Mouse (Mus musculus) forebrain, embryonic 13.5 days (tissue): ENCODE measurements around the gene Hist1h4d. TPM values are rescaled to one million over a fixed set of nuclear protein-coding genes. Genes with fewer than 3 reads are reported as not detected.
A peak's percentile ranks its signal among the peaks of the same experiment; 100 is the strongest.

Source experiments
- ATAC-seq: fragments of 200-750 bp; cut with Nextera tagmentation; 2 replicates; pipeline ENCODE4 v1.8.0; 2017
- H3K27ac ChIP-seq: fragments of 300-500 bp; sonication (generic); 2 replicates; pipeline ENCODE4 v1.5.1; 2015; ENCODE audit warnings: inconsistent platforms, mild to moderate bottlenecking, moderate library complexity
- H3K27me3 ChIP-seq: fragments of 300-500 bp; sonication (generic); 2 replicates; pipeline ENCODE4 v1.6.1; 2015; ENCODE audit warnings: mild to moderate bottlenecking, inconsistent platforms
- H3K36me3 ChIP-seq: fragments of 300-500 bp; sonication (generic); 2 replicates; pipeline ENCODE4 v1.6.1; 2015; ENCODE audit warnings: mild to moderate bottlenecking, inconsistent platforms; ENCODE audit not compliant: poor library complexity, severe bottlenecking
- H3K4me1 ChIP-seq: fragments of 300-500 bp; sonication (generic); 2 replicates; pipeline ENCODE4 v1.6.1; 2015; ENCODE audit warnings: inconsistent platforms
- H3K4me2 ChIP-seq: fragments of 300-500 bp; sonication (generic); 2 replicates; pipeline ENCODE4 v1.6.1; 2015; ENCODE audit warnings: inconsistent platforms, mild to moderate bottlenecking, moderate library complexity
- H3K4me3 ChIP-seq: fragments of 300-500 bp; sonication (generic); 2 replicates; pipeline ENCODE4 v1.5.1; 2015; ENCODE audit warnings: mild to moderate bottlenecking, inconsistent platforms
- H3K9ac ChIP-seq: fragments of 300-500 bp; sonication (generic); 2 replicates; pipeline ENCODE4 v1.6.1; 2015; ENCODE audit warnings: mild to moderate bottlenecking, inconsistent platforms
- H3K9me3 ChIP-seq: fragments of 300-500 bp; sonication (generic); replicated peaks from 2 replicates; pipeline ENCODE4 v1.6.1; 2016; ENCODE audit warnings: inconsistent platforms
- WGBS: fragments of 180-500 bp; shearing (Covaris S2); methylation state at CpG from one replicate; pipeline ENCODE4 v1.1.7; 2015; 5-methylcytosine and 5-hydroxymethylcytosine counted together
- polyA plus RNA-seq: library from polyadenylated mRNA; unstranded; fragments of >200 nt; fragmentation: Nextera tagmentation; extraction: Ambion mirVana; gene quantifications from 2 replicates; pipeline ENCODE4 v1.2.1, GENCODE M21; 2015

The Hist1h4d gene
- polyA plus RNA-seq, 1 experiment from 2014 or later, result 172 TPM

DNA sequence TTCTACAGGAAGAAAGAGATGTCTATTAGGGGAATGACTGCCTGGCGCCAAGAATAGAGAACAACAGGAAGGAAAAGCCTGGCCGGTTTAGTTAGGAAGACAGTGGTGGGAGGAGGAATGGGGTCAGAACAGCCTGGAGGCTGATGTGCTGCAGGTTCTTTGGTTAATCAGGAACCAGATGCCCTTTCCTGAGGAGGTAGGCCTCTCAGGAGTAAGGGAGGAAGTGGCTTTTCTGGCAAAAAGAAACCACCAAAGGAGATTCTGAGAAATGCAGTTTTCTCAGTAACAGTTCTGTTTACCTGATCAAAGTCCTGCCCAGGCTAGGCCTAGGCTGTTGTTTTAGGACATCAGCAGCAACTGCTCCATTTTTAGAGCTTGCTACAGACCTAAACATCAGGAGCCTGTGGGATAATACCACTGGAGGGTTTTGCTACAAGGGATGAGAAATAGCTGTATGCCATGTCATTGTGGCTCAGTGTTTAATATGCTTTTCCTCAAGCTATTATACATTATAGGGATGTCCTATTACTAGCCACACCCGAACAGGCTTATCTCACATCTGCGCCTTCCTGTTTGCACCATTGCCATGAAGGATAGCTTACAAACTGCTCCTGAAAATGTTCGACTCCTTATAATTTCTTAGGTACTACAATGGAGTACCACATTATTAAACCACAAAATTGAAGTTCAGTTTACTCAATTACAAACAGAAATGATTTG, 11.8 kb downstream of the Hist1h4d start:
- H3K4me2 ChIP-seq, result no peak overlapping the region
- no peak overlapping the region for H3K9ac ChIP-seq
- no peaks in the 10 kb centered on the region for H3K4me1 ChIP-seq
- H3K9me3 ChIP-seq, result no peaks in the 10 kb centered on the region
- ATAC-seq, result no peak
- 90% methylated on average over 5 of the region's 5 CpGs for WGBS
- H3K36me3 ChIP-seq, result no peaks in the 10 kb centered on the region
- H3K27ac ChIP-seq, result no peak overlapping the region
- H3K4me3 ChIP-seq, result no peak overlapping the region
- no peaks in the 10 kb centered on the region for H3K27me3 ChIP-seq

DNA sequence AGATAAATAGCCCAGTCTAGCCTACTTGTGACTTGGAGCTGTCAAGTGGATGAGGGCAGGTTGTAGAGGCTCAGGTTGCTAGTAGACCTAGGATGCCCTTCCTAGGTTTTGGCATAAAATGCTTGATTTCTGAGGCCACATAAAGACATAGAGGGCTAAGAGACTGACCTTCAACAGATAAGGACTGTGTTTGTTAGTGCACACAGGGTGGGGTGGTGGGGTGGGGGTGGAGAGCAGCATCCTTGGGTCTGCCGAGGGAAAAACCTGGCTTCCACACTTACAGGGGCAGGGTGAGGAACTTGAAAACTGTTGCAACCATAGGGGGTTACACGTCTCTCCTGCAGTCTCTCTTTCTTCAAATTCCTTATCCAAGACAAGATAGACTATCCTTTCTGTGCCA, 13.8 kb downstream of the Hist1h4d start:
- Histone ChIP-seq H3K9ac (no peak overlapping the region), H3K36me3 (no peaks in the 10 kb centered on the region), H3K4me3 (no peak overlapping the region), H3K27me3 (no peaks in the 10 kb centered on the region), H3K27ac (no peak overlapping the region), H3K9me3 (no peaks in the 10 kb centered on the region), H3K4me2 (no peak overlapping the region), H3K4me1 (no peaks in the 10 kb centered on the region)
- WGBS, result 85% methylated on average over 2 of the region's 2 CpGs
- no peak for ATAC-seq

DNA sequence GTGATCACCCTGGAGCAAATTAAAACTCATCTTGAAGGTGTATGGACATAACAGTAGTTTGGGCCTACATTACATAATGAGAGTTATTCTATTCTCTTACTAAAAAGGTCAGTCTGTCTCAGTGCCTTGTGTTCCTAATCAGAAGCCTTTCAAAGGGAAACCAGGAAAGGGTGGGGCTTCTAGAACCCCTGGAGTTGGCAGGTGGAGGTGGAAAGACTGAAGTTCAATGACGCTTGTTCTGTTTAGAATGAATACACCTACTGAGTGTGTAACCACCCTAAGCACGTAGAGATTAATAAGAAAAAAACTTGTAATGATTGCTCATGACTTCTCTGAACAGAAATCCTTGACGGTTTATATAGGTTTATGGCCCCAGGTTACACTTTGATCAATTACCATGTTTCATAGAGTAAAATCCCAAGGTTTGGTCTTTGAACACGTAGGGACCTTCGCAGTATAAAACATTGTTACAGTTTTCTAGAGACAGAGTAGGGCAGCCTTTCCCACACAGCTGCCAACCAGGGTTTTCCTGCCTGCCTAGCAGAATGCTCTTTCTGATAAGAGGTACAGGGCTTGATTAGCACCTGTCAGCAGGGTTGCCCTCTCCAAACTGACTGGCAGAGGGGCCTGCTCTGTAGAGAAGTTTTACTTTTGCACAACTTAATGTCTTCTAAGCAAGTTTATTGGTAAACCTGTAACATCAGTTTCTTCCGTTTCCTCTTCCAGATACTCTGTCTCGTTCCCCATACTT, 14.4 kb downstream of the Hist1h4d start:
- 84% methylated on average over 7 of the region's 7 CpGs for WGBS
- no peaks in the 10 kb centered on the region for H3K4me1 ChIP-seq
- H3K9ac ChIP-seq, result no peak overlapping the region
- no peaks in the 10 kb centered on the region for H3K36me3 ChIP-seq
- H3K9me3 ChIP-seq, result no peaks in the 10 kb centered on the region
- ATAC-seq, result no peak
- H3K4me3 ChIP-seq, result no peak overlapping the region
- no peak overlapping the region for H3K27ac ChIP-seq
- no peaks in the 10 kb centered on the region for H3K27me3 ChIP-seq
- no peak overlapping the region for H3K4me2 ChIP-seq

DNA sequence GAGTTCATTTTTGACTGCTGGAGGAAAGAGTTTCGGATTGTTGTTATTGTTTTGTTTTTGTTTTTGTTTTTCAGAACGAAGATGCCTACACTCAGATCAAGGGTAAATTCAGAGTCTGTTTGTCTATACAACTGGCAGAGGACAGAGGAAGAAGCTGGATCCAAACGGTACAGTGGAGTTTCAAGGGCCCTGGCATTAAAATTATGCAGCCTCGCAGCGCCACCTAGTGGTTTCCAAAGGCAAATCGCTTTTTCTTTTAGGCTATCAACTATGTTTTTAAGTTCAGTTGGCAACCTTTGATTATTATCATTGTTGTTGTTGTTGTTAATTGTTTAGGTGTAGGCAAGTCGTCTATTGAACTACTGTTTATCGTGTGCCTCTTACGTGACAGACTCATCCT, 16.6 kb downstream of the Hist1h4d start:
- Histone ChIP-seq H3K36me3 (no peaks in the 10 kb centered on the region), H3K27me3 (no peaks in the 10 kb centered on the region), H3K4me2 (no peak overlapping the region), H3K27ac (no peak overlapping the region), H3K4me3 (no peak overlapping the region), H3K9me3 (no peaks in the 10 kb centered on the region), H3K9ac (no peak overlapping the region), H3K4me1 (no peaks in the 10 kb centered on the region)
- 0 out of 2 replicates have a peak, but pooled peaks have one; percentile 30 for ATAC-seq
- 7% methylated on average over 9 of the region's 9 CpGs for WGBS

DNA sequence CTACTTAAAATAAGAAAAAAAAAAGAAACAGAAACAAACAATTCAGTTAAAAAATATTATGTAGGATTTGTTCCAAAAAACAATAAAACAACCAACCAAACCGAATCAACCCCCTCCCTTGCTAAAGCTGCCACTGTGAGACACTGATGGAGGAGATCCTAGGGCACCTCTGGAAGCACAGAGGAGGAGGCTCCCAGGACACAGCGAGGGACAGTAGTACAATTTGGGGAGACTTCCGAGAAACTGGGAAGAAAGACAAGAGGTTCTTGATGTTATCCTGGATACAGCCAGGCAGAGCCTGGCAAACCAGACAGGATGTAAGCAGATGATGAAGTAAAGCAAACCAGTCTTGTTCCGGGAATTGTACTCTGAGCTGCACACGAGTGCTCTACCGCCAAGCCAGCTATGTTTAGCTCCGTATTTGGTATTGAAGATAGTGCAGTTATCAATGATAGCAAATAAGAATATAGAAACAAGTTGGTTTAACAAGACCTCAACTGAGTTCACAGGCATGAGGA, 21.8 kb downstream of the Hist1h4d start:
- Histone ChIP-seq H3K4me2 (no peak overlapping the region), H3K9me3 (no peaks in the 10 kb centered on the region), H3K27me3 (no peaks in the 10 kb centered on the region), H3K9ac (no peak overlapping the region), H3K4me1 (no peaks in the 10 kb centered on the region), H3K36me3 (no peaks in the 10 kb centered on the region), H3K27ac (no peak overlapping the region), H3K4me3 (no peak overlapping the region)
- 86% methylated on average over 7 of the region's 7 CpGs for WGBS
- ATAC-seq, result no peak

DNA sequence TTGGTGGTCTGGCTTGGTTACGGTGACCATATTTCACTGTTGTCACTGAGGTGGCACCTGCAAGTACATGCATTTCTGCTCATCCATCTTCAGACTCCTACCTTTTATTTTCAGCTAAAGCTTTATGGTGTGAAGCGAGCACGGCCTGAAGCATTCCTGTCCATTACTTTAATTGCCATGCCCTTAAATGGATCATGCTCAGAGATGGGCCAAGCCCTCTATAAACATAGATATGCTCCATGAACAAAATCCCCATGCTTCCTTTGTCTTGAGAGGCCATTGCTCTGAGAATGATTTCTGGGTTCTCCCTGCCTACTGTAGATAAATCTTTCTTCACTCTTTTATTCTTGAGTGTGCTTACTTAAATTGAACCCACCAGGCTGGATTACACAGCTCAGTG, 23.1 kb downstream of the Hist1h4d start:
- Histone ChIP-seq H3K27ac (no peak overlapping the region), H3K9me3 (no peaks in the 10 kb centered on the region), H3K36me3 (no peaks in the 10 kb centered on the region), H3K4me3 (no peak overlapping the region), H3K4me2 (no peak overlapping the region), H3K4me1 (no peaks in the 10 kb centered on the region), H3K27me3 (no peaks in the 10 kb centered on the region), H3K9ac (no peak overlapping the region)
- 91% methylated on average over 3 of the region's 3 CpGs for WGBS
- ATAC-seq, result no peak

DNA sequence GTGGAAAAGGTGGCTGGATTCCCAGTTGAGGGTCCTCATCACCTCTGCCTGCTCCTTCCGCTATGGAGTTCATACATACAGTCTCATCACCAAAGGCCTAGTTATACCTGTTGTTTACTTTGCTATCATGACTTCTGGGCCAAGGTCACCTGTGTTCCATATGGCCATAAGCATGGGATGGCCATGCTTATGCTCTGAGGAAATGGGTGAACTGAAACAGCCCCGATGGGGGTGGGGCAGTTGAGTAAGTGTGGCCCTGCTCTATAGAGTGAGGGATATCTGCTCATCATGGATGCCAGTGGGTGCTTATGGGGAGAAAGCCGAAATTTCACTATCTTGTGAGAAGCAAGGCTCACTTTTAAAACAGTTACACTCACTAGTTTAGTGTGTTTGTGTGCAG, 23.7 kb downstream of the Hist1h4d start:
- no peak for ATAC-seq
- H3K9ac ChIP-seq, result no peak overlapping the region
- no peak overlapping the region for H3K27ac ChIP-seq
- H3K4me2 ChIP-seq, result no peak overlapping the region
- WGBS, result 89% methylated on average over 3 of the region's 3 CpGs
- H3K4me1 ChIP-seq, result no peaks in the 10 kb centered on the region
- H3K27me3 ChIP-seq, result no peaks in the 10 kb centered on the region
- H3K36me3 ChIP-seq, result no peaks in the 10 kb centered on the region
- H3K4me3 ChIP-seq, result no peak overlapping the region
- no peaks in the 10 kb centered on the region for H3K9me3 ChIP-seq

DNA sequence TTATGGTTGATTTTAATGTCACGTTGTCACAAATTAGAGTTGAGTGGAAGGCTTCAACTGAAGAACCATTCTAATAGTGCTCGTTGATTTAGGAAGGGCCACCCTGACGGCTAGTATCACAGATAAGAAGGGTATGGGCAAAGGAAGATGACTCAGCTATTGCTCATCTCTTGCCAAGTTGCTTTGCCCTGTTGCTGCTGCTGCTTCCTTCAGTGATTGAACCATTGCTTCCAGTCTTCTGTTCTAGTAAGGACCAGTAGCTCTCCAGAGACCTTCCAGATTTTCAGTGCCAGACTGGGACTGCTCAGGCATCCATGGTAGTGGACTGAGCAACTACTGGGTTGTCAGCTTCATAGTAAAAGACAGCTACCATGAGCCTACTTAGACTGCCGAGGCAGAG, 27.8 kb downstream of the Hist1h4d start:
- H3K4me1 ChIP-seq, result no peaks in the 10 kb centered on the region
- H3K9ac ChIP-seq, result no peak overlapping the region
- H3K27me3 ChIP-seq, result no peaks in the 10 kb centered on the region
- H3K36me3 ChIP-seq, result no peaks in the 10 kb centered on the region
- H3K4me3 ChIP-seq, result no peak overlapping the region
- WGBS, result 92% methylated on average over 4 of the region's 4 CpGs
- no peak overlapping the region for H3K4me2 ChIP-seq
- no peaks in the 10 kb centered on the region for H3K9me3 ChIP-seq
- no peak for ATAC-seq
- H3K27ac ChIP-seq, result no peak overlapping the region

DNA sequence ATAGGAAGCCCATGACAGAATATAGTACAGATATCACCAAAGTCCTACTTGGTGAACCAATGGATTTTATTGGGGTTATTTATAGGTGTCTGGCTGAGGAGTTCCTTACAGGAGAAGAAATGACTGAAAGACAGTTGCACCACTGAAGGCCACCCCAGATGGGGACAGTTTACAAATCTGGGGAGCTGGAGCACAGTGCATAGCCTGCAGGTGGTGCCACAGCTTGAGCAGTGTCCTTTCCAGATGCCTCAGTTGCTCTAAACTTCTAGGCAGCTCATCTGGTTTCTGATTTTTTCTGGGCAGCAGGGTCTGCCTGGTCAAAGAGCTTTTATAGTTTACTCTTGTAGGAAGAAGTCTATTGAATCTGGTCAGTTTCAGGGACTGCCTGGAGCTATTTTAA, 28.4 kb downstream of the Hist1h4d start:
- H3K27ac ChIP-seq, result no peak overlapping the region
- H3K9ac ChIP-seq, result no peak overlapping the region
- no peaks in the 10 kb centered on the region for H3K36me3 ChIP-seq
- H3K27me3 ChIP-seq, result no peaks in the 10 kb centered on the region
- no peak for ATAC-seq
- no peak overlapping the region for H3K4me3 ChIP-seq
- H3K4me2 ChIP-seq, result no peak overlapping the region
- H3K4me1 ChIP-seq, result no peaks in the 10 kb centered on the region
- no peaks in the 10 kb centered on the region for H3K9me3 ChIP-seq

DNA sequence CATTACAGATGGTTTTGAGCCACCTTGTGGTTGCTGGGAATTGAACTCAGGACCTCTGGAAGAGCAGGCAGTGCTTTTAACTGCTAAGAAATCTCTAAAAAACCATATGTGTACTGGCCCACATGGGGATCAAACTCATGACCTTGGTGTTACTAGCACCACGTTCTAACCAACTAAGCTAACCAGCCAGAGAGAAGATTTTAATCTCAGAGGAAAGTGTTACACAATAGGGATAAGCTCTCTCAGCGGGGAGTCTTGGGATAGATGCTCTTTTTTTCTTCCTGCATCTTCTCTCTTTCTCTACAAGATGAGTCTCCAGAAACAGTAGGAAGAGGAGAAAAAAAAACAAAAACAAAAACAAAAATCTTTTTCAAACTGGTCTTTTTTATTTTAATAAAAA, 29.0 kb downstream of the Hist1h4d start:
- no peak for ATAC-seq
- Histone ChIP-seq H3K9me3 (no peaks in the 10 kb centered on the region), H3K9ac (no peak overlapping the region), H3K4me1 (no peaks in the 10 kb centered on the region), H3K27me3 (no peaks in the 10 kb centered on the region), H3K4me3 (no peak overlapping the region), H3K4me2 (no peak overlapping the region), H3K36me3 (no peaks in the 10 kb centered on the region), H3K27ac (no peak overlapping the region)
- 60% methylated on average over 2 of the region's 2 CpGs for whole genome bisulfite sequencing

DNA sequence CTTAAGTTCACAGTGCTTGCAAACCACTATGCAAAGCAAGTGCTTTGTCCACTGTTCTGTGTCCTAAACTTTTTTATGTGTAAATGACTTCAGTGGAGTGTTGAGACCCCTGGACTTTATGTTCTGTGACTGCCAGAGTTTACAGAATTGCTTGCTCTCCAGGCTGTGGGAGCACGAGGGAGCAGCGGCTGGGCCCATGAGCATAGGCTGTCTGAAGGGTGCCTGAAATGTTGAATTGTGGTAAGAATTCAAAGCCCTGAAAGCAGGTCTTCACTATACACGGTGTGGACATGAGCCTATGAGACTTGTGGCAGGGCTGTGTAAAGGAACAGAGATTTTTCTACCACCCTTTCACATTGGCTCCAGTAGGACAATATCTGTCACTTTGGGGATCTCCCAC, 30.2 kb downstream of the Hist1h4d start:
- Histone ChIP-seq H3K27me3 (no peaks in the 10 kb centered on the region), H3K4me2 (no peak overlapping the region), H3K4me1 (no peaks in the 10 kb centered on the region), H3K36me3 (no peaks in the 10 kb centered on the region), H3K27ac (no peak overlapping the region), H3K4me3 (no peak overlapping the region), H3K9ac (no peak overlapping the region), H3K9me3 (no peaks in the 10 kb centered on the region)
- no peak for ATAC-seq
- WGBS, result 93% methylated on average over 3 of the region's 3 CpGs

DNA sequence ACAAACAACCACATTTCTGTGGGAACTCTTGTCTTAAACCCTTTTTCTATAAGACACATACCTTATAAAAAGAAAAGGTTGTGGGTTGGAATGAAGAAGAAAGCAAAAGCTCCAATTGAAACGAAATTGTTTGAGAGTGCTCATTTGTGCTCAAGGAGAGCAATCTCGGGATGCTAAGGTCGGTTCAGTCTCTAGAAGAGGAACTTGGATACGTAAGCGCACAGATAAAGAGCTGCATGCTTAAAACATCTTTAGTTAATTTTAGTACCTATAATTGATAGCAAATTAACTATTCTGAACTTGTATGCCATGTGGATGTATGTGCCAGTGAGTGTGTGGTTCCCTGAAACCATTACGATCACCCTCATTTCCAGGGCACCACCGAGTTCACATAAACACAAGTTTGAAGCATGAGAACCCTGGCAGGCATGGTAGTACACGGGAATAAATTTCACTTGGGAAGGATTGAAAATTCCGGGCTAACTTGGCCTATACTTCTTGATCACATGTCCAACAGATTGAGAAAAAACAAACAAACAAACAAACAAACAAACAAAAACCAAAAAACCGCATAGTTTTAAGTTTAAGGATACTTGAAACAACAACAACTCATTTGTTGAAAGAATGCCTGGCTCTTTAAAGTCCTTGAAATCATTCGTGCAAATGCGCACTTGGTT, 38.8 kb downstream of the Hist1h4d start:
- Histone ChIP-seq H3K36me3 (no peaks in the 10 kb centered on the region), H3K27ac (peak overlapping the region; percentile 98), H3K27me3 (no peaks in the 10 kb centered on the region), H3K4me1 (peaks cover 21% of the 10 kb centered on the region), H3K9ac (peak overlapping the region; percentile 75), H3K9me3 (no peaks in the 10 kb centered on the region), H3K4me2 (peak overlapping the region; percentile 91), H3K4me3 (peak overlapping the region; percentile 68)
- ATAC-seq, result no peak
- WGBS, result 45% methylated on average over 12 of the region's 12 CpGs
